Mouse (Mus musculus): ENCODE measurements at regions not wholly inside any gene's neighbourhood (a gene's known extent, or its start where the extent isn't known, plus 50 kb on each side); places are given as distances from the start of the nearest gene placed in this dataset.

- CTCF ChIA-PET = no interaction called here
- POLR2A ChIA-PET = no interaction called here
Measured at GRCm38 (mm10) chr8:115626396-115627136, 81.0 kb downstream of the Maf start.

GRCm38 (mm10) chr8:115625072-115625471 lies 82.5 kb downstream of the Maf start:
- POLR2A ChIA-PET = no interaction called here

GRCm38 (mm10) chr8:115618049-115618760 lies 89.4 kb downstream of the Maf start:
- ChIA-PET CTCF (no interaction called here), POLR2A (no interaction called here)

More at GRCm38 (mm10) chr8:115625072-115625471, 82.5 kb downstream of the Maf start:
- CTCF ChIA-PET = no interaction called here

GRCm38 (mm10) chr8:115616871-115617605 lies 90.6 kb downstream of the Maf start:
- CTCF ChIA-PET = no interaction called here
- POLR2A ChIA-PET = no interaction called here

- ChIA-PET POLR2A (no interaction called here), CTCF (interaction anchor here in 1 of 4 experiments (0.6 kb wide), 1 partner anchor 1190 kb away, joined by 5 read pairs; no protein-coding TSS in a partner anchor)
Measured at GRCm38 (mm10) chr8:115613946-115614584, 93.5 kb downstream of the Maf start.

- ChIA-PET CTCF (no interaction called here), POLR2A (no interaction called here)
Measured at GRCm38 (mm10) chr8:115612119-115612518, 95.5 kb downstream of the Maf start.

- ChIA-PET CTCF (interaction anchor here in 2 of 4 experiments (0.5 to 0.6 kb wide), 2 partner anchors 371 to 1526 kb away, joined by 3 to 5 read pairs; no protein-coding TSS in a partner anchor), POLR2A (no interaction called here)
Measured at GRCm38 (mm10) chr8:115599771-115600170, 107.8 kb downstream of the Maf start.

GRCm38 (mm10) chr8:115597226-115597953 lies 110.2 kb downstream of the Maf start:
- CTCF ChIA-PET = no interaction called here

GRCm38 (mm10) chr8:115589721-115590120 lies 117.9 kb downstream of the Maf start:
- ChIA-PET POLR2A (no interaction called here), CTCF (no interaction called here)

More at GRCm38 (mm10) chr8:115597226-115597953, 110.2 kb downstream of the Maf start:
- POLR2A ChIA-PET = no interaction called here

- POLR2A ChIA-PET = no interaction called here
- CTCF ChIA-PET = no interaction called here
Measured at GRCm38 (mm10) chr8:115589076-115589475, 118.5 kb downstream of the Maf start.

GRCm38 (mm10) chr8:115584311-115584907 lies 123.2 kb downstream of the Maf start:
- CTCF ChIA-PET = no interaction called here
- POLR2A ChIA-PET = interaction anchor here in 1 of 4 experiments (0.6 kb wide), 1 partner anchor 18 kb away, joined by 3 read pairs; no protein-coding TSS in a partner anchor

- CTCF ChIA-PET = no interaction called here
- POLR2A ChIA-PET = no interaction called here
Measured at GRCm38 (mm10) chr8:115583221-115583620, 124.4 kb downstream of the Maf start.

GRCm38 (mm10) chr8:115581940-115582517 lies 125.6 kb downstream of the Maf start:
- CTCF ChIA-PET = interaction anchor here in 1 of 4 experiments (0.5 kb wide), 1 partner anchor 15 kb away, joined by 3 read pairs; no protein-coding TSS in a partner anchor

GRCm38 (mm10) chr8:115568394-115568793 lies 139.2 kb downstream of the Maf start:
- ChIA-PET POLR2A (no interaction called here), CTCF (interaction anchor here in 1 of 4 experiments (0.5 kb wide), 1 partner anchor 15 kb away, joined by 3 read pairs; no protein-coding TSS in a partner anchor)

More at GRCm38 (mm10) chr8:115581940-115582517, 125.6 kb downstream of the Maf start:
- POLR2A ChIA-PET = no interaction called here

GRCm38 (mm10) chr8:115565768-115566167 lies 141.8 kb downstream of the Maf start:
- ChIA-PET POLR2A (interaction anchor here in 2 of 4 experiments (0.7 kb wide), 2 partner anchors 18 to 35 kb away, joined by 3 to 4 read pairs; no protein-coding TSS in a partner anchor), CTCF (interaction anchor here in 2 of 4 experiments (0.6 to 0.7 kb wide), 2 partner anchors 638 to 694 kb away, joined by 4 to 5 read pairs; no protein-coding TSS in a partner anchor)

- CTCF ChIA-PET = no interaction called here
- POLR2A ChIA-PET = no interaction called here
Measured at GRCm38 (mm10) chr8:115562362-115562761, 145.2 kb downstream of the Maf start.

- POLR2A ChIA-PET = no interaction called here
- CTCF ChIA-PET = interaction anchor here in 2 of 4 experiments (0.6 kb wide), 2 partner anchors 12 to 136 kb away, joined by 3 read pairs; no protein-coding TSS in a partner anchor
Measured at GRCm38 (mm10) chr8:115560985-115561916, 146.3 kb downstream of the Maf start.
